Mouse (Mus musculus) mesoderm, embryonic 11.5 days (tissue): Measurements from ENCODE around the gene Gm20388.
A peak's percentile ranks its signal among the peaks of the same experiment; 100 is the strongest.
"Not testable (repeated sequence)": the region's sequence is repeated elsewhere in the genome, so short reads cannot be mapped to it uniquely, and the experiment has no call there.

ENCODE experiments used
- DNase-seq: peaks from one replicate; pipeline ENCODE4 v3.0.0-alpha.2; 2012; ENCODE audit warnings: low read depth, low spot score

The Gm20388 gene

GRCm38 (mm10) chr8:123212321-123213117 is 3301.9 kb downstream of the Gm20388 start, which contains the start of the genes Chmp1a and Spata33:
Gene Chmp1a (minus strand): TSS chr8:123212763.
Gene Spata33 (plus strand): TSS chr8:123212832.
- peak; percentile 98 for DNase-seq

GRCm38 (mm10) chr8:123213118-123213772 is 3302.6 kb downstream of the Gm20388 start:
- DNase-seq = no peak

- no peak for DNase-seq
These were observed 3304.8 kb downstream of the Gm20388 start for GRCm38 (mm10) chr8:123215430-123215829.

GRCm38 (mm10) chr8:123220917-123221316 is 3310.3 kb downstream of the Gm20388 start:
- no peak for DNase-seq

- DNase-seq = peak; percentile 91
These were observed 3313.9 kb downstream of the Gm20388 start, which contains the start of gene Cdk10 for GRCm38 (mm10) chr8:123224278-123225266. Gene Cdk10 (plus strand): TSS chr8:123224842.

- DNase-seq = no peak
These were observed 3317.8 kb downstream of the Gm20388 start for GRCm38 (mm10) chr8:123228416-123228815.

- DNase-seq = not testable (repeated sequence)
These were observed 3319.7 kb downstream of the Gm20388 start for GRCm38 (mm10) chr8:123230326-123230725.

GRCm38 (mm10) chr8:123231742-123232141 is 3321.1 kb downstream of the Gm20388 start:
- DNase-seq = no peak

GRCm38 (mm10) chr8:123232553-123232952 is 3321.9 kb downstream of the Gm20388 start:
- no peak for DNase-seq

- DNase-seq = no peak
These were observed 3322.7 kb downstream of the Gm20388 start for GRCm38 (mm10) chr8:123233300-123233699.

GRCm38 (mm10) chr8:123233760-123234159 is 3323.1 kb downstream of the Gm20388 start:
- DNase-seq = no peak

- no peak for DNase-seq
These were observed 3324.4 kb downstream of the Gm20388 start for GRCm38 (mm10) chr8:123234918-123235519.

- peak; percentile 91 for DNase-seq
These were observed 3325.2 kb downstream of the Gm20388 start, which contains the start of gene Spata2l for GRCm38 (mm10) chr8:123235520-123236497. Gene Spata2l (minus strand): TSS chr8:123236233.

- DNase-seq = no peak
These were observed 3328.8 kb downstream of the Gm20388 start for GRCm38 (mm10) chr8:123239398-123239797.

- DNase-seq = no peak
These were observed 3331.7 kb downstream of the Gm20388 start for GRCm38 (mm10) chr8:123242107-123242923.

- no peak for DNase-seq
These were observed 3332.4 kb downstream of the Gm20388 start for GRCm38 (mm10) chr8:123243053-123243452.

GRCm38 (mm10) chr8:123244382-123244781 is 3333.7 kb downstream of the Gm20388 start:
- DNase-seq = no peak

GRCm38 (mm10) chr8:123245543-123245942 is 3334.9 kb downstream of the Gm20388 start:
- DNase-seq = no peak

- no peak for DNase-seq
These were observed 3337.1 kb downstream of the Gm20388 start for GRCm38 (mm10) chr8:123247748-123248147.
